Mouse (Mus musculus) heart, postnatal 0 days (tissue): ENCODE data around the gene Cdk7. TPM values are rescaled to one million over a fixed set of nuclear protein-coding genes. Genes with fewer than 3 reads are reported as not detected.
A peak's percentile ranks its signal among the peaks of the same experiment; 100 is the strongest.

Experiments
- ATAC-seq: fragments of 200-750 bp; cut with Nextera tagmentation; 2 replicates; pipeline ENCODE4 v1.8.0; 2017; ENCODE audit warnings: low read depth, moderate number of reproducible peaks, moderate library complexity; ENCODE audit not compliant: insufficient read depth
- DNase-seq: peaks from one replicate; pipeline ENCODE4 v3.0.0-alpha.2; 2016; ENCODE audit warnings: low spot score
- H3K27ac ChIP-seq: fragments of 300-500 bp; sonication (generic); 2 replicates; pipeline ENCODE4 v1.5.1; 2014; ENCODE audit warnings: low read depth, mild to moderate bottlenecking
- H3K27me3 ChIP-seq: fragments of 300-500 bp; sonication (generic); 2 replicates; pipeline ENCODE4 v1.6.1; 2014; ENCODE audit warnings: low read length, mixed read lengths; ENCODE audit not compliant: control insufficient read depth, insufficient read depth
- H3K36me3 ChIP-seq: fragments of 300-500 bp; sonication (generic); replicated peaks from 2 replicates; pipeline ENCODE4 v1.6.1; 2014; ENCODE audit warnings: low read length, mixed read lengths; ENCODE audit not compliant: control insufficient read depth, insufficient read depth
- H3K4me1 ChIP-seq: fragments of 300-500 bp; sonication (generic); 2 replicates; pipeline ENCODE4 v1.6.1; 2014; ENCODE audit warnings: antibody characterized with exemption; ENCODE audit not compliant: control insufficient read depth, insufficient read depth
- H3K4me2 ChIP-seq: fragments of 300-500 bp; sonication (generic); 2 replicates; pipeline ENCODE4 v1.6.1; 2014; ENCODE audit warnings: low read depth, mild to moderate bottlenecking, low read length, moderate library complexity
- H3K4me3 ChIP-seq: fragments of 300-500 bp; sonication (generic); 2 replicates; pipeline ENCODE4 v1.5.1; 2014; ENCODE audit warnings: low read depth, low read length
- H3K9ac ChIP-seq: fragments of 300-500 bp; sonication (generic); replicated peaks from 2 replicates; pipeline ENCODE4 v1.6.1; 2014; ENCODE audit warnings: low read depth, low read length, mixed read lengths
- H3K9me3 ChIP-seq: fragments of 300-500 bp; sonication (generic); replicated peaks from 2 replicates; pipeline ENCODE4 v1.6.1; 2016; ENCODE audit warnings: low read length; ENCODE audit not compliant: control insufficient read depth
- CTCF ChIP-seq: IDR thresholded peaks from 2 replicates; pipeline ENCODE4 v1.5.1; 2016; ENCODE audit warnings: antibody characterized with exemption, control low read depth, low read depth
- EP300 ChIP-seq: IDR thresholded peaks from 2 replicates; pipeline ENCODE4 v1.6.1; 2016; ENCODE audit warnings: antibody characterized with exemption, low read depth
- WGBS: fragments of 180-500 bp; shearing (Covaris S2); extraction: QIAGEN DNeasy Blood & Tissue Kit; methylation state at CpG from one replicate; pipeline ENCODE4 v1.1.7; 2014; 5-methylcytosine and 5-hydroxymethylcytosine counted together
- polyA plus RNA-seq: library from polyadenylated mRNA; unstranded; fragments of >200 nt; fragmentation: Nextera tagmentation; extraction: Ambion mirVana; gene quantifications from 2 replicates; pipeline ENCODE4 v1.2.1, GENCODE M21; 2015
- total RNA-seq: library from RNA; depleted of rRNA; stranded (reverse); fragments of >200 nt; gene quantifications from 2 replicates; pipeline ENCODE4 v1.2.3, GENCODE M21; 2014; ENCODE audit warnings: low replicate concordance

The Cdk7 gene
- total and polyA plus RNA-seq, 2 experiments from 2014 or later = 21.7 to 53.9 TPM

GRCm38 (mm10) chr13:100703468-100703867 is 27.3 kb downstream of the Cdk7 start:
- Histone ChIP-seq H3K4me3 (no peak overlapping the region), H3K27me3 (no peaks in the 10 kb centered on the region), H3K27ac (no peak overlapping the region), H3K9ac (no peak overlapping the region), H3K4me2 (no peak overlapping the region), H3K4me1 (no peaks in the 10 kb centered on the region), H3K9me3 (no peaks in the 10 kb centered on the region), H3K36me3 (peaks cover 79% of the 10 kb centered on the region)
- 94% methylated on average over 2 of the region's 2 CpGs for WGBS
- ATAC-seq = no peak
- no peak for TF ChIP-seq CTCF
- TF ChIP-seq EP300 = no peak
- DNase-seq = no peak

GRCm38 (mm10) chr13:100698866-100699265 is 31.9 kb downstream of the Cdk7 start:
- Histone ChIP-seq H3K4me1 (no peaks in the 10 kb centered on the region), H3K9me3 (no peaks in the 10 kb centered on the region), H3K4me2 (no peak overlapping the region), H3K36me3 (peaks cover 57% of the 10 kb centered on the region), H3K9ac (no peak overlapping the region), H3K27me3 (no peaks in the 10 kb centered on the region), H3K27ac (no peak overlapping the region), H3K4me3 (no peak overlapping the region)
- DNase-seq (no peak), ATAC-seq (no peak)
- WGBS = 88% methylated on average over 10 of the region's 10 CpGs
- TF ChIP-seq CTCF = no peak
- no peak for TF ChIP-seq EP300

- no peaks in the 10 kb centered on the region for H3K4me1 ChIP-seq
- DNase-seq (no peak), ATAC-seq (no peak)
- peaks cover 44% of the 10 kb centered on the region for H3K36me3 ChIP-seq
- H3K4me2 ChIP-seq = no peak overlapping the region
- H3K4me3 ChIP-seq = no peak overlapping the region
- TF ChIP-seq CTCF (no peak), EP300 (no peak)
- no peaks in the 10 kb centered on the region for H3K27me3 ChIP-seq
- H3K9me3 ChIP-seq = no peaks in the 10 kb centered on the region
- WGBS = 85% methylated on average over 3 of the region's 3 CpGs
- no peak overlapping the region for H3K27ac ChIP-seq
- H3K9ac ChIP-seq = no peak overlapping the region
Measured at GRCm38 (mm10) chr13:100697541-100697940, 33.2 kb downstream of the Cdk7 start.

GRCm38 (mm10) chr13:100687513-100687912 is 43.2 kb downstream of the Cdk7 start:
- no peaks in the 10 kb centered on the region for H3K9me3 ChIP-seq
- H3K36me3 ChIP-seq = 0 out of 2 replicates have a peak, but pooled peaks cover 4% of the 10 kb centered on the region
- no peak overlapping the region for H3K4me2 ChIP-seq
- DNase-seq (no peak), ATAC-seq (no peak)
- H3K4me3 ChIP-seq = no peak overlapping the region
- TF ChIP-seq EP300 (no peak), CTCF (no peak)
- 62% methylated on average over 7 of the region's 7 CpGs for WGBS
- no peak overlapping the region for H3K9ac ChIP-seq
- H3K4me1 ChIP-seq = no peaks in the 10 kb centered on the region
- no peak overlapping the region for H3K27ac ChIP-seq
- H3K27me3 ChIP-seq = no peaks in the 10 kb centered on the region

GRCm38 (mm10) chr13:100684355-100684754 is 46.4 kb downstream of the Cdk7 start:
- no peaks in the 10 kb centered on the region for H3K9me3 ChIP-seq
- TF ChIP-seq CTCF = peak; percentile 28; the same call in 1 of the 2 replicates
- TF ChIP-seq EP300 = no peak
- no peak overlapping the region for H3K27ac ChIP-seq
- H3K4me1 ChIP-seq = no peaks in the 10 kb centered on the region
- H3K27me3 ChIP-seq = no peaks in the 10 kb centered on the region
- ATAC-seq (no peak), DNase-seq (no peak)
- 71% methylated on average over 2 of the region's 2 CpGs for WGBS
- H3K4me3 ChIP-seq = no peak overlapping the region
- H3K36me3 ChIP-seq = no peaks in the 10 kb centered on the region
- no peak overlapping the region for H3K9ac ChIP-seq
- no peak overlapping the region for H3K4me2 ChIP-seq

- no peak for TF ChIP-seq CTCF
- TF ChIP-seq EP300 = no peak
- Histone ChIP-seq H3K9ac (no peak overlapping the region), H3K36me3 (no peaks in the 10 kb centered on the region)
Measured at GRCm38 (mm10) chr13:100682837-100683236, 47.9 kb downstream of the Cdk7 start.

More at GRCm38 (mm10) chr13:100682837-100683236, 47.9 kb downstream of the Cdk7 start:
- no peak overlapping the region for H3K4me2 ChIP-seq
- H3K4me3 ChIP-seq = no peak overlapping the region
- 81% methylated on average over 2 of the region's 2 CpGs for WGBS
- ATAC-seq (no peak), DNase-seq (no peak)
- no peaks in the 10 kb centered on the region for H3K4me1 ChIP-seq
- H3K27me3 ChIP-seq = no peaks in the 10 kb centered on the region
- H3K9me3 ChIP-seq = no peaks in the 10 kb centered on the region
- no peak overlapping the region for H3K27ac ChIP-seq
